Mouse (Mus musculus) midbrain, embryonic 12.5 days (tissue): ENCODE results near the gene Gm10799. TPM values are rescaled to one million over a fixed set of nuclear protein-coding genes. Genes with fewer than 3 reads are reported as not detected.

Experiments used
- ATAC-seq: fragments of 200-750 bp; cut with Nextera tagmentation; 2 replicates; pipeline ENCODE4 v1.8.0; 2017; ENCODE audit warnings: low read depth, moderate TSS enrichment, moderate library complexity; ENCODE audit not compliant: low FRiP score
- H3K27ac ChIP-seq: fragments of 300-500 bp; sonication (generic); replicated peaks from 2 replicates; pipeline ENCODE4 v1.5.1; 2016; ENCODE audit warnings: mild to moderate bottlenecking
- H3K27me3 ChIP-seq: fragments of 300-500 bp; sonication (generic); 2 replicates; pipeline ENCODE4 v1.6.1; 2016; ENCODE audit warnings: mild to moderate bottlenecking
- H3K36me3 ChIP-seq: fragments of 300-500 bp; sonication (generic); 2 replicates; pipeline ENCODE4 v1.6.1; 2016
- H3K4me1 ChIP-seq: fragments of 300-500 bp; sonication (generic); 2 replicates; pipeline ENCODE4 v1.6.1; 2016
- H3K4me2 ChIP-seq: fragments of 300-500 bp; sonication (generic); replicated peaks from 2 replicates; pipeline ENCODE4 v1.6.1; 2016; ENCODE audit warnings: mild to moderate bottlenecking, moderate library complexity
- H3K4me3 ChIP-seq: fragments of 300-500 bp; sonication (generic); 2 replicates; pipeline ENCODE4 v1.5.1; 2016; ENCODE audit warnings: mild to moderate bottlenecking
- H3K9ac ChIP-seq: fragments of 300-500 bp; sonication (generic); replicated peaks from 2 replicates; pipeline ENCODE4 v1.6.1; 2016; ENCODE audit warnings: mild to moderate bottlenecking, moderate library complexity
- H3K9me3 ChIP-seq: fragments of 300-500 bp; sonication (generic); 2 replicates; pipeline ENCODE4 v1.6.1; 2016; ENCODE audit warnings: mild to moderate bottlenecking
- WGBS: fragments of 180-500 bp; shearing (Covaris S2); methylation state at CpG from one replicate; pipeline ENCODE4 v1.1.7; 2016; 5-methylcytosine and 5-hydroxymethylcytosine counted together
- polyA plus RNA-seq: library from polyadenylated mRNA; unstranded; fragments of >200 nt; fragmentation: Nextera tagmentation; extraction: Ambion mirVana; gene quantifications from 2 replicates; pipeline ENCODE4 v1.2.1, GENCODE M21; 2016

Gene Gm10799
- polyA plus RNA-seq, 1 experiment from 2014 or later = not detected

DNA sequence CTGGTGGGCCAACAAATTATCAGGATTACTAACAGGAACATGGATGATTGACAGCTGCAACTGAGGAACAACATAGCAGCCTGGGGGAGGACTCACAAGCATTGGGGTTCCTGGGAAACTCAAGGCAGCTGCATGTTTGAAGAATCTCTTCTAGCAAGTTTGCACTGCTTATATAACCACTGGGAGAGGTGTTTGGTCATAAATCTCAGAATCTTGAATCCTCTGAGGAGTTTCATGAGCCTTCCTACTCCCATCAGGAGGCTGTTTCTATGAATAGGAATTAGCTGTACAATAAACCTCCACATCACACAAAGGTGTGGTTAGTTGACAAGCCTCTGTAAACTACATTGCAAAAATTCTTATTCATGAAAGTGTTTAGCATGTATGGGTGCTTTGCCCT is 5.7 kb downstream of the Gm10799 start:
- Histone ChIP-seq H3K9ac (no peak overlapping the region), H3K27ac (no peak overlapping the region), H3K9me3 (no peaks in the 10 kb centered on the region), H3K4me1 (no peaks in the 10 kb centered on the region), H3K36me3 (peaks cover 22% of the 10 kb centered on the region), H3K4me2 (no peak overlapping the region), H3K4me3 (no peak overlapping the region), H3K27me3 (no peaks in the 10 kb centered on the region)
- no peak for ATAC-seq

DNA sequence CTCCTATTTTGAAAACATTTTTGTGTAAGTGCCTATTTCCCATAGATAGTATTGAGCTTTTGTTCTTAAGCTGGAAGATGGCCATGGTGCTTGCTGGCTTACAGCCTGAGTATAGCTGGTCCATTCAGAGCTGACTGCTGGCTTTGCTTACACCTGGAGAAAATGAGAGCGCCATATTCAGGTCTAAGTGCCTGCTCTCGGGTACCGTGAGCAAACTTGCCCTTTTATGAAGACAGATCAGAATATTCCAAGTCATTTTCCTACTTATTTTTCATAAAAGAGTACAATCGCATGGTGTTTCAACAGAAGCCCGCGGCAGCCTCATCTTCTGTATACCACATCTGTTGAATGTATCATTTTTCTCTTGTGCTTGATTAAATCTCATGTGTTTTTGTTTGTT is 7.4 kb downstream of the Gm10799 start:
- no peak for ATAC-seq
- WGBS = 98% methylated on average over 6 of the region's 6 CpGs

DNA sequence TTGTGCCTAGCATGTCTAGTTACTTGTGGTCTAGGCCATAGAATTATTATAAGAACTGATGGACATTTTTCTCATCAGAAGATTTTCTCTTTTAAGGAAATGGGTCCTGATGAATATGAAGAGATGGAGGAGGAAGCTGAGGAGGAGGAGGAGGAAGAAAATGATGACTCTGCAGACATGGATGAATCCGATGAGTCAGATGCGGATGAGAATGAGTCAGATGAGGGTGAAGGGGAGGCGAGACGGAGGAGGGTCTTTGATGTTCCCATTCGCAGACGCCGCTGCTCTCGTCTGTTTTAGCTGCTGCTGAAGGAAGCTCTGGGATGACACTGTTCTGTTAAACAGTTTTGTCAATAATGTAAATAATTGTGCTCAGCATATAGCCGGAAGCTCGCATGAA is 8.6 kb downstream of the Gm10799 start:
- Histone ChIP-seq H3K27me3 (no peaks in the 10 kb centered on the region), H3K27ac (no peak overlapping the region), H3K36me3 (peaks cover 30% of the 10 kb centered on the region), H3K4me3 (no peak overlapping the region), H3K4me1 (no peaks in the 10 kb centered on the region), H3K9ac (no peak overlapping the region), H3K4me2 (no peak overlapping the region), H3K9me3 (no peaks in the 10 kb centered on the region)
- 77% methylated on average over 10 of the region's 10 CpGs for WGBS
- no peak for ATAC-seq

More for the DNA sequence above, 7.4 kb downstream of the Gm10799 start:
- peaks cover 22% of the 10 kb centered on the region for H3K36me3 ChIP-seq
- H3K27ac ChIP-seq = no peak overlapping the region
- no peak overlapping the region for H3K9ac ChIP-seq
- no peak overlapping the region for H3K4me2 ChIP-seq
- H3K9me3 ChIP-seq = no peaks in the 10 kb centered on the region
- H3K4me3 ChIP-seq = no peak overlapping the region
- H3K27me3 ChIP-seq = no peaks in the 10 kb centered on the region
- H3K4me1 ChIP-seq = no peaks in the 10 kb centered on the region

DNA sequence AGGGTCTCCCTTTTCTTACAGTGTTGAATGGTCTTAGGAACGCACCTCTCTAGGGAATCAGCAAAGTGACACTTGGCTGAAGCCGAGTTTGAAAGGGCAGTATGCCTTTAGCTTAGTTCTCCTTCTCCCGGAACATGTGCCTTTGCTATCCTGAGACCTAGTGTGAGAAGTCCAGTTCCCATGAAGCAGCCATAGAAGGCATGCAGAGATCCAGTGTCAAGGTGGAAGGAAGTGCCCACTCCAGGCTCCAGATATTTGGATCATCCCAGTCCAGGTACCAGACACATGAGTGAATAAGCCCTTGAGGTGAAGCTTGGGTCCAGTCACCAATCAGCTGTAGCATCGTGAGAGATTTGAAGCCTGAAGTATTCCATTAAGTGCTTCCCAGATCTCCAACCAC is 9.4 kb downstream of the Gm10799 start:
- no peaks in the 10 kb centered on the region for H3K9me3 ChIP-seq
- WGBS = 93% methylated on average over 4 of the region's 4 CpGs
- H3K27me3 ChIP-seq = no peaks in the 10 kb centered on the region
- no peak overlapping the region for H3K27ac ChIP-seq
- peaks cover 38% of the 10 kb centered on the region for H3K36me3 ChIP-seq
- H3K9ac ChIP-seq = no peak overlapping the region
- H3K4me2 ChIP-seq = no peak overlapping the region
- H3K4me1 ChIP-seq = no peaks in the 10 kb centered on the region
- no peak for ATAC-seq
- H3K4me3 ChIP-seq = no peak overlapping the region

DNA sequence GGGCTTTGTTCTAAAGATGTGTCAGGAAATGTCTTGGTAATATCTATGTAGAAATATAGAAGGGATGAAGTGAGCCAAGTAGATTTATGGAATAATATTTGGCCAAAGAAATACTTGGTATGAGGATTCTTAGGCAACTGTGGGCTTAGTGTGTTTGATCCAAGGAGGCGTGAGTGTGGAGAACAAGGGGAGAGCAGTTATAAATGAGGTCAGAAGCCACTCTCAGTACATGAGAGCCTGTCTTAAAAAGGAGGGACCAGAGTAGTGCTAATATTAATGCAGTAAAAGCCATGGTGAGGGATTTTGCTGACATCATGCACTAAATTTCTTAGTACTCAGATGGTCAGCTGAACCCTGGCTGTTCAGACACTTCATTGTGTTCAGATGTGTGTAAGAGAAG is 10.0 kb downstream of the Gm10799 start:
- H3K9me3 ChIP-seq = no peaks in the 10 kb centered on the region
- H3K4me2 ChIP-seq = no peak overlapping the region
- H3K36me3 ChIP-seq = peaks cover 42% of the 10 kb centered on the region
- WGBS = 97% methylated on average over 1 of the region's 1 CpGs
- H3K27me3 ChIP-seq = no peaks in the 10 kb centered on the region
- H3K4me3 ChIP-seq = no peak overlapping the region
- H3K9ac ChIP-seq = no peak overlapping the region
- no peak for ATAC-seq
- H3K4me1 ChIP-seq = no peaks in the 10 kb centered on the region
- H3K27ac ChIP-seq = no peak overlapping the region

DNA sequence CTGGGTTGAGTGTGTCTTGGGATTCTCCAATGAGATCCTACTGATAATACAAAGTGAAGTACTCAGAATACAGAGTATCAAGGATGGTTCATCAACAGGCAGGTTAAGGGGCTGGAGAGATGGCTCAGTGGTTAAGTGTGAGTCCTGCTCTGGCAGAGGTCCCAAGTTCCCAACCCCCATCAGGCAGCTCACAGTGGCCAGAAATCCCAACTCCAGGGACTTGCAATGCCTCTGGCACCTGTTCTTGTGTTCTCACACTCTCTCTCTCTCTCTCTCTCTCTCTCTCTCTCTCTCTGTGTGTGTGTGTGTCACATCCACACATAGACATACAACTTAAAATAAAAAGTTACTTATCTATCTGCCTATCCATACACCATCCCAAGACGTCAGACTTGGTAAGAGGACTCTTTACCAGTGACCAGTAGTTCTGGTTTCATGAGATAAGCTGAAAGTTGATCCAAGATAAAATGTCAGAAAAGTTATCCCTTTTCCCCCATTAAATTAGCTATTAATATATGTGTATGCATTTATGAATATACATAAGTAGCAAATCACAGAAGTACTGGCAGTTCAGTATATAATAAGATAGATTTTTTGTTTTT is 23.8 kb downstream of the Gm10799 start:
- H3K27me3 ChIP-seq = no peaks in the 10 kb centered on the region
- H3K27ac ChIP-seq = no peak overlapping the region
- no peaks in the 10 kb centered on the region for H3K9me3 ChIP-seq
- 79% methylated on average over 1 of the region's 1 CpGs for WGBS
- ATAC-seq = no peak
- H3K4me1 ChIP-seq = no peaks in the 10 kb centered on the region
- no peak overlapping the region for H3K4me2 ChIP-seq
- peaks cover 27% of the 10 kb centered on the region for H3K36me3 ChIP-seq
- no peak overlapping the region for H3K4me3 ChIP-seq
- no peak overlapping the region for H3K9ac ChIP-seq

DNA sequence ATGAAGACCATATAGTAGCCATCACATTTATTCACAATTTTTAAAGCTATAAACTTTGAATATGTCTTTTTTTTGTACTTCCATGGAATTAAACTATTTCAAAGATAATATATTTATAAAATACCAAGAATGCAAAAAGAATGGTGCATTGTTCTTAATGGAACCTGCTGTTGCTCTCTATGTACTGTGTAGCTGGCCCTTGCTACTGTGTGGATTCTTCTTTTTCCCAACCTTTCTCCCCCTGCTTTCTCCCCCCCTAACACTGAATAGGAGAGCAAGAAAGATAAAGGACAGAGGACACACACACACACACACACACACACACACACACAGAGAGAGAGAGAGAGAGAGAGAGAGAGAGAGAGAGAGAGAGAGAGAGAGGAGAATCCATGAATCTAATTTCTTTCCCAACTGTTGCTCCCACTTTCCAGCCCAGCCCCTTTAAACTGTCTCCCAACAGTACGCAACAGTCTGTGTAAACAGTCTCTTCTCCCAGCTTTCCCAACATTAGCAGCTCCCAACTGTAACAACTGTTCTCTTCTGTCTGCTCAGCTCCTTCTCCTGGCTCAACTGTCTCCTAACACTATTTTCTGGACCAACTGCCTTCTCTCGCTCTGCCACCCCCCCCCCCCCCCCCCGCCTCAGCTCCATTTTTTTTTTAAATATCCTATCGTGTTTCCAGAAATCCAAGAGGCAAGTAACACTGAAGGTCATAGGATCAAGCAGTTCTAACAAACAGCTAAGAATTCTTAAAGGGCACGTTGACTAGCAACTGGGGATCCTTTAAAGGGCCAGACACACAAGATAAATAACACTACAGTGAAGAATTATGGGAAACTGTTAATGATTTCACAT is 24.5 kb downstream of the Gm10799 start:
- H3K9ac ChIP-seq = no peak overlapping the region
- ATAC-seq = no peak
- 39% methylated on average over 5 of the region's 5 CpGs for WGBS
- no peaks in the 10 kb centered on the region for H3K27me3 ChIP-seq
- no peaks in the 10 kb centered on the region for H3K4me1 ChIP-seq
- peaks cover 33% of the 10 kb centered on the region for H3K36me3 ChIP-seq
- H3K4me3 ChIP-seq = no peak overlapping the region
- no peak overlapping the region for H3K4me2 ChIP-seq
- H3K9me3 ChIP-seq = no peaks in the 10 kb centered on the region
- no peak overlapping the region for H3K27ac ChIP-seq

DNA sequence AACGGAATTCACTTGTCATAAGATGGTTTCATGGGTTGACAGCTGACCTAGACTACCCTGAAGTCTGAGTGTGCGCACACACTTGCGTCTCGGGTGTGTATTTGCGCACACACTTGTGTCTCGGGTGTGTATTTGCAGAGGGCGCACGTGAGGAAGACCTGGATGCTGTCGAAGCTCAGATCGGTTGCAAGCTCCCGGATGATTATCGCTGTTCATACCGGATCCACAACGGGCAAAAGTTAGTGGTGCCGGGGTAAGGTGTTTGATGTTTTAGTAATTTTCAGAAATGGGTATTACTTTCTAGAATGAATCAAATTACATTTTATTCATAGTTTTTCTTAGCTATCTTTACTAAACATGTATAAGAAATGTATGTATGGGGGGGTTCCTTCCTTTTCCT is 25.6 kb downstream of the Gm10799 start:
- no peak overlapping the region for H3K9ac ChIP-seq
- no peak overlapping the region for H3K27ac ChIP-seq
- H3K4me1 ChIP-seq = no peaks in the 10 kb centered on the region
- no peaks in the 10 kb centered on the region for H3K9me3 ChIP-seq
- H3K4me3 ChIP-seq = no peak overlapping the region
- no peaks in the 10 kb centered on the region for H3K27me3 ChIP-seq
- peaks cover 33% of the 10 kb centered on the region for H3K36me3 ChIP-seq
- WGBS = 93% methylated on average over 15 of the region's 15 CpGs
- no peak overlapping the region for H3K4me2 ChIP-seq
- ATAC-seq = no peak

DNA sequence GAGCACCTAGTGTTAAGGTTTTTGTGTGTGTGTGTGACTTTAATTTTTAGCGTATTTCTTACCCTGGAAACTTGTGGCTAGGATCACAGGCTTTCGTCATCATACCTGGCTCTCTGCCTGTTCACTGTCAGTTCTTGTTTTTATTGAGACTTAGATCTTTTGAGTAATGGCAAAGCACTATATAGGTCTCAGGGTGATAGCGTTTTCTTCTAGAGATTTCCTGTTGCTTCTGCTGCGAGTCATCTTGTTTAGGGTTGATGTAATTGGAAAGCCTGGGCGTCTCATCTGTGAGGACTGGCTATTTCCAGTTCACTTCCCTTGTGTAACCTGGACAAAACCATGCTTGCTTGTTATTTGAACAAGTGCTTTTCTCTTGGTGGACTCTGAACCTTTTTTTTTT is 26.7 kb downstream of the Gm10799 start:
- Histone ChIP-seq H3K9me3 (no peaks in the 10 kb centered on the region), H3K27me3 (no peaks in the 10 kb centered on the region), H3K36me3 (peaks cover 42% of the 10 kb centered on the region), H3K4me3 (no peak overlapping the region), H3K4me2 (no peak overlapping the region), H3K27ac (no peak overlapping the region), H3K4me1 (no peaks in the 10 kb centered on the region), H3K9ac (no peak overlapping the region)
- WGBS = 90% methylated on average over 5 of the region's 5 CpGs
- ATAC-seq = no peak

DNA sequence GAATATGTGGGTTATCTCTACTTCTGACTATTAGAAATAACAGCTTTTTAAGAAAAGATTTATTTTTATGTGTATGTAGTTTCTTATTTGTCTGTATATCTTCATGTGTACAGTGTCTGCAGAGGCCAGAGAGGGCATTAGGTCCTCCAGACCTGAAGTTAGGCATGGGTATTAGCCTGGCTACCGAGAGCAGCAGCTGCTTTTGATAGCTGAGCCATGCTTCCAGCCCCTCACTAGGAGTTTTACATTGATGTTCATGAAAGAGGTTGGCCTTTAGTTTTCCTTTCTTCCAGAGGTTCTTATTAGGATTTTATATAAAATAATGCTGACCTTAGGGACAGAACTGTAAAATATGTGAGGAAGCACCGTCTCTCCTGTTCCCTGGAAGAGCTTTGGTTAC is 30.1 kb downstream of the Gm10799 start:
- peaks cover 46% of the 10 kb centered on the region for H3K36me3 ChIP-seq
- H3K9ac ChIP-seq = no peak overlapping the region
- no peak for ATAC-seq
- no peaks in the 10 kb centered on the region for H3K9me3 ChIP-seq
- no peaks in the 10 kb centered on the region for H3K4me1 ChIP-seq
- H3K4me2 ChIP-seq = no peak overlapping the region
- H3K27me3 ChIP-seq = no peaks in the 10 kb centered on the region
- 75% methylated on average over 2 of the region's 2 CpGs for WGBS
- H3K27ac ChIP-seq = no peak overlapping the region
- no peak overlapping the region for H3K4me3 ChIP-seq

DNA sequence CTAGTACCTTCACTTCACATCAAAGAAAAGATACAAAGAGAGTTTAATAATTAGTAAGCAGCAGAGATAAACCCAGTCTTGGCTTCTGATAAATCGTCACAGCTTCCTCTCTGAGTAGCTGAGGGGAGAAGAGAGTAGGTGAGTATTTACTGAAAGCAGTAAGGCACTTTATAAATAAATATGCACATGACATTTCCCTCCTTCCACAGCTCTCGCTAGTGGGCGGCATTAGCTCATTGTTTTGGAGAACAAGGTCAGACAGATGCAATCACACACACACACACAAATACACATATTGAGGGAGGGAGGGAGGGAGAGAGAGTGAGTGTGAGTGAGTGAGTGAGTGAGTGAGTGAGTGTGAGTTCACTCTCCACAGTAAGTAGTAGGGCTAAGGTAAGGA is 32.0 kb downstream of the Gm10799 start:
- 86% methylated on average over 3 of the region's 3 CpGs for whole genome bisulfite sequencing

DNA sequence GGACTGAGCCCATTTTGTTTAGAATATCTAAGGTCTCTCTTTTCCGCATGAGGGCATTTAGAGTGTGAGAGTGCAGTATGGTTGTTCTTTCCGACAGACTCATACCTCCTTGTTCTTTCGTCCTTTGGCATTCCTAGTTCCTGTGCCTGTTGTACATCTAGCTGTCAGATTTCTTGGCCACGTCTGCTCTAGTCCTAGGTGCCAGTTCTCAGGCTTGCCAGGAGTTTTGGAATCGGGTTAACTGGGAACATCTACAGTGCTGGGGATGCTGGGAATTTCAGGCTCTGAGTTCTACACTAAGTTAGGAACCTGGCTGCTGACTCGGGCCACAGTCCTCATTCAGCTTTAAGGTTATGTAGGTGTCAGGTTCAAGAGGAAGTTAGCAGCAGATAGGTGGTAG is 32.8 kb downstream of the Gm10799 start:
- Histone ChIP-seq H3K4me3 (no peak overlapping the region), H3K36me3 (peaks cover 46% of the 10 kb centered on the region), H3K27me3 (no peaks in the 10 kb centered on the region), H3K4me1 (no peaks in the 10 kb centered on the region), H3K9ac (no peak overlapping the region), H3K27ac (no peak overlapping the region), H3K9me3 (no peaks in the 10 kb centered on the region), H3K4me2 (no peak overlapping the region)
- 92% methylated on average over 6 of the region's 6 CpGs for WGBS
- no peak for ATAC-seq

More for the DNA sequence above, 32.0 kb downstream of the Gm10799 start:
- Histone ChIP-seq H3K4me1 (no peaks in the 10 kb centered on the region), H3K4me2 (no peak overlapping the region), H3K36me3 (peaks cover 46% of the 10 kb centered on the region), H3K9ac (no peak overlapping the region), H3K27ac (no peak overlapping the region), H3K4me3 (no peak overlapping the region), H3K9me3 (no peaks in the 10 kb centered on the region), H3K27me3 (no peaks in the 10 kb centered on the region)
- no peak for ATAC-seq
